Mouse (Mus musculus): Measurements from ENCODE around the gene Afap1. TPM values are rescaled to one million over a fixed set of nuclear protein-coding genes. Genes with fewer than 3 reads are reported as not detected.

Gene Afap1
- total and polyA plus RNA-seq, 3 experiments = 0.03 to 0.04 TPM; not detected in 1

- no peak for DNase-seq (ENCODE audit: low read depth, low spot score)
- Histone ChIP-seq H3K27me3 (ENCODE audit: control insufficient read depth in 1 of 2, insufficient read depth in 2 of 2, low read length in 2 of 2) (no peaks in the 10 kb centered on the region), H3K27ac (ENCODE audit: control insufficient read depth, low read depth, low read length) (no peak overlapping the region), H3K4me3 (ENCODE audit: control insufficient read depth in 1 of 2, insufficient read depth in 1 of 2, low read depth in 2 of 2, low read length in 2 of 2) (no peak overlapping the region), H3K4me1 (ENCODE audit: control insufficient read depth in 1 of 2, insufficient read depth in 2 of 2, low read length in 2 of 2) (no peaks in the 10 kb centered on the region), H3K9ac (ENCODE audit: control insufficient read depth, low read depth, low read length, poor library complexity, severe bottlenecking) (no peak overlapping the region), H3K9me3 (replicated peaks; ENCODE audit: insufficient read depth, low read length) (no peaks in the 10 kb centered on the region), H3K79me2 (ENCODE audit: control insufficient read depth, insufficient read depth, low read length, poor library complexity) (no peaks in the 10 kb centered on the region), H3K36me3 (ENCODE audit: control insufficient read depth in 1 of 2, insufficient read depth in 2 of 2, low read length in 2 of 2) (no peaks in the 10 kb centered on the region)
- TF ChIP-seq RAD21 (IDR thresholded peaks at IDR 0.05; ENCODE audit: low read depth, low read length) (no peak), MYB (IDR thresholded peaks at IDR 0.05; ENCODE audit: low read depth, low read length) (no peak), BHLHE40 (IDR thresholded peaks at IDR 0.05; ENCODE audit: borderline replicate concordance, low read depth, low read length) (no peak), HCFC1 (IDR thresholded peaks at IDR 0.05; ENCODE audit: low read depth, low read length) (no peak), CHD2 (IDR thresholded peaks at IDR 0.05; ENCODE audit: low read length) (no peak), ZMIZ1 (IDR thresholded peaks at IDR 0.05; ENCODE audit: low read depth, low read length) (no peak), POLR2AphosphoS2 (IDR thresholded peaks at IDR 0.05; ENCODE audit: low read length) (no peak)
Measured at GRCm38 (mm10) chr5:35989506-35989905, 96.4 kb downstream of the Afap1 start.

GRCm38 (mm10) chr5:35989986-35990735 lies 97.0 kb downstream of the Afap1 start:
- Histone ChIP-seq H3K27ac (ENCODE audit: control insufficient read depth, low read depth, low read length) (no peak overlapping the region), H3K9me3 (replicated peaks; ENCODE audit: insufficient read depth, low read length) (no peaks in the 10 kb centered on the region), H3K36me3 (ENCODE audit: control insufficient read depth in 1 of 2, insufficient read depth in 2 of 2, low read length in 2 of 2) (no peaks in the 10 kb centered on the region), H3K79me2 (ENCODE audit: control insufficient read depth, insufficient read depth, low read length, poor library complexity) (no peaks in the 10 kb centered on the region), H3K4me3 (ENCODE audit: control insufficient read depth in 1 of 2, insufficient read depth in 1 of 2, low read depth in 2 of 2, low read length in 2 of 2) (no peak overlapping the region), H3K4me1 (ENCODE audit: control insufficient read depth in 1 of 2, insufficient read depth in 2 of 2, low read length in 2 of 2) (no peaks in the 10 kb centered on the region), H3K27me3 (ENCODE audit: control insufficient read depth in 1 of 2, insufficient read depth in 2 of 2, low read length in 2 of 2) (no peaks in the 10 kb centered on the region), H3K9ac (ENCODE audit: control insufficient read depth, low read depth, low read length, poor library complexity, severe bottlenecking) (no peak overlapping the region)
- no peak for DNase-seq (ENCODE audit: low read depth, low spot score)
- TF ChIP-seq EP300 (IDR thresholded peaks at IDR 0.05; ENCODE audit: low read depth in 1 of 2, low read length in 2 of 2) (no peak), ETS1 (IDR thresholded peaks at IDR 0.05; ENCODE audit: low read depth, low read length) (no peak), GATA1 (IDR thresholded peaks at IDR 0.05; ENCODE audit: low read depth, low read length) (no peak), MYC (IDR thresholded peaks at IDR 0.05; ENCODE audit: low read depth, low read length) (no peak), KAT2A (conservative IDR thresholded peaks at IDR 0.05; ENCODE audit: low read depth, low read length) (no peak), ZMIZ1 (IDR thresholded peaks at IDR 0.05; ENCODE audit: low read depth, low read length) (no peak), MAZ (IDR thresholded peaks at IDR 0.05; ENCODE audit: low read depth, low read length) (no peak), GABPA (IDR thresholded peaks at IDR 0.05; ENCODE audit: low read depth, low read length) (no peak), TCF12 (IDR thresholded peaks at IDR 0.05; ENCODE audit: low read depth, low read length) (no peak), POLR2AphosphoS2 (IDR thresholded peaks at IDR 0.05; ENCODE audit: low read length) (no peak), POLR2AphosphoS5 (IDR thresholded peaks at IDR 0.05; ENCODE audit: borderline replicate concordance, low read depth, low read length) (no peak), USF2 (IDR thresholded peaks at IDR 0.05; ENCODE audit: borderline replicate concordance in 1 of 2, insufficient read depth in 1 of 2, low read depth in 1 of 2, low read length in 2 of 2) (no peak), JUND (IDR thresholded peaks at IDR 0.05; ENCODE audit: low read depth, low read length) (no peak), ZC3H11A (IDR thresholded peaks at IDR 0.05; ENCODE audit: low read depth, low read length) (no peak), CTCF (IDR thresholded peaks at IDR 0.05 in 2 of 3, conservative IDR thresholded peaks at IDR 0.05 in 1 of 3; ENCODE audit: control insufficient read depth in 1 of 3, insufficient read depth in 1 of 3, low read depth in 2 of 3, low read length in 3 of 3, poor library complexity in 1 of 3, severe bottlenecking in 1 of 3) (no peak), SMC3 (IDR thresholded peaks at IDR 0.05; ENCODE audit: low read depth, low read length) (no peak), RAD21 (IDR thresholded peaks at IDR 0.05; ENCODE audit: low read depth, low read length) (no peak), TAL1 (IDR thresholded peaks at IDR 0.05; ENCODE audit: low read length) (no peak), NELFE (IDR thresholded peaks at IDR 0.05; ENCODE audit: low read depth, low read length) (no peak)
